Mouse (Mus musculus): ENCODE data around the gene Fcer1a. TPM values are rescaled to one million over a fixed set of nuclear protein-coding genes. Genes with fewer than 3 reads are reported as not detected.
"Not testable (repeated sequence)": the region's sequence is repeated elsewhere in the genome, so short reads cannot be mapped to it uniquely, and the experiment has no call there.

The Fcer1a gene
- polyA plus RNA-seq (2015; fragmentation: Nextera tagmentation; extraction: Ambion mirVana): not detected in 2 replicates

GRCm38 (mm10) chr1:173227081-173227480 is at the start of gene Fcer1a:
Gene Fcer1a (minus strand): TSS chr1:173227214.
- Histone ChIP-seq H3K36me3 (ENCODE audit: insufficient read depth, low read length) (no peaks in the 10 kb centered on the region), H3K4me3 (replicated peaks; ENCODE audit: low read depth, low read length) (no peak within 1 kb of the TSS), H3K4me2 (ENCODE audit: low read length) (no peak within 1 kb of the TSS), H3K4me1 (replicated peaks; ENCODE audit: insufficient read depth, low read length) (no peaks in the 10 kb centered on the region), H3K27ac (no peak within 1 kb of the TSS), H3K27me3 (ENCODE audit: insufficient read depth, low read length) (no peaks in the 10 kb centered on the region), H3K9me3 (replicated peaks; ENCODE audit: low read length) (no peaks in the 10 kb centered on the region), H3K9ac (ENCODE audit: low read depth, low read length) (no peak within 1 kb of the TSS)
- TF ChIP-seq CTCF (IDR thresholded peaks at IDR 0.05; ENCODE audit: low read depth): no peak
- ATAC-seq (replicated peaks; ENCODE audit: low FRiP score, low read depth): no peak
- DNase-seq (ENCODE audit: low spot score): no peak
- 81% methylated on average over 2 of the region's 2 CpGs for WGBS

GRCm38 (mm10) chr1:173265701-173266100 is 38.7 kb upstream of the Fcer1a start, which contains the start of gene Olfr418:
Gene Olfr418 (plus strand): TSS chr1:173266001.
- Histone ChIP-seq H3K36me3 (ENCODE audit: insufficient read depth, low read length) (no peaks in the 10 kb centered on the region), H3K9ac (ENCODE audit: low read depth, low read length) (no peak within 1 kb of the TSS), H3K9me3 (replicated peaks; ENCODE audit: low read length) (no peaks in the 10 kb centered on the region), H3K27me3 (ENCODE audit: insufficient read depth, low read length) (no peaks in the 10 kb centered on the region), H3K27ac (no peak within 1 kb of the TSS), H3K4me1 (replicated peaks; ENCODE audit: insufficient read depth, low read length) (no peaks in the 10 kb centered on the region), H3K4me3 (replicated peaks; ENCODE audit: low read depth, low read length) (no peak within 1 kb of the TSS), H3K4me2 (ENCODE audit: low read length) (no peak within 1 kb of the TSS)
- DNase-seq (ENCODE audit: low spot score): no peak
- ATAC-seq (replicated peaks; ENCODE audit: low FRiP score, low read depth): no peak
- no peak for TF ChIP-seq CTCF (IDR thresholded peaks at IDR 0.05; ENCODE audit: low read depth)

DNA sequence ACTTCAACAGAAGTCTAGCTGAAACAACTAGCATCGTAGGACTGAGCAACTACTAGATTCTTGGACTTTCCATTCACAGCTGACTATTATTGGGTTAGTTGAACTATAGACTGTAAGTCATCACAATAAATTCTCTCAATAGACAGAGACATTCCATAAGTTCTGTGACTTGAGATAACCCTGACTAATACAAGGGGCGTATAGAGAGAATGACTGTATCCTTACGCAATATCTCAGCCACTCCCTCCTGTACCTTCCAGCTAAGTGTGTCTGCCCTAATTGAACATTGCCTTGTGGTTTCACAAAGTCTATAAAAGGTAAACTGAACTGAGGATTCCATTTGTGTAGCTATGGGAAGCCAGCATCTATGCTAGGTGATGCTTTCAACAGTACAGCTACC is 22.9 kb upstream of the Fcer1a start:
- DNase-seq (ENCODE audit: low spot score): no peak
- no peak overlapping the region for H3K4me2 ChIP-seq (ENCODE audit: low read length)
- no peak overlapping the region for H3K9ac ChIP-seq (ENCODE audit: low read depth, low read length)
- no peak overlapping the region for H3K4me3 ChIP-seq (replicated peaks; ENCODE audit: low read depth, low read length)
- TF ChIP-seq CTCF (IDR thresholded peaks at IDR 0.05; ENCODE audit: low read depth): no peak
- H3K36me3 ChIP-seq (ENCODE audit: insufficient read depth, low read length): no peaks in the 10 kb centered on the region
- H3K27ac ChIP-seq: no peak overlapping the region
- no peaks in the 10 kb centered on the region for H3K9me3 ChIP-seq (replicated peaks; ENCODE audit: low read length)
- H3K4me1 ChIP-seq (replicated peaks; ENCODE audit: insufficient read depth, low read length): no peaks in the 10 kb centered on the region
- no peak for ATAC-seq (replicated peaks; ENCODE audit: low FRiP score, low read depth)
- 94% methylated on average over 3 of the region's 3 CpGs for WGBS
- no peaks in the 10 kb centered on the region for H3K27me3 ChIP-seq (ENCODE audit: insufficient read depth, low read length)

DNA sequence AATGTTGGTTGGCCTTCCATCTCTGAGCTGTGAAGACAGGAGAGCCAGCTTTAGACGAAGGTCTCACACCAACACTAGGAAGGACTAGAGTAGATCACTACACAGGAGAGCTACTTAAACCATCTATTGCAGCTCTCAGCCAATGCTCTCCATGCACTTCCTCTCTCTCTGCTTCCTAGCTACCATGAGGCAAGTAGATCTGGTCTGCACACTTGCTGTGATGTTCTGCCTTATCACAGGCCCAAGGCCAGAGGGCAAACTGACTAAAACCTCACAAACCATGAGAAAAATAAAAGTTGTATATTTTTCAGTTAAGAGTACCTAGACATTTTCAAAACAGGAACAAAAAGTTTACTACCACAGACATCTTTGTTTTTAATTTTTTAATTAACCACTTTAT is 10.0 kb upstream of the Fcer1a start:
- H3K4me2 ChIP-seq (ENCODE audit: low read length); DNase-seq (ENCODE audit: low spot score); H3K27ac ChIP-seq; H3K4me1 ChIP-seq (replicated peaks; ENCODE audit: insufficient read depth, low read length); ATAC-seq (replicated peaks; ENCODE audit: low FRiP score, low read depth); H3K9ac ChIP-seq (ENCODE audit: low read depth, low read length); H3K36me3 ChIP-seq (ENCODE audit: insufficient read depth, low read length); H3K27me3 ChIP-seq (ENCODE audit: insufficient read depth, low read length); H3K4me3 ChIP-seq (replicated peaks; ENCODE audit: low read depth, low read length); H3K9me3 ChIP-seq (replicated peaks; ENCODE audit: low read length): not testable (repeated sequence)
- WGBS: 75% methylated on average over 1 of the region's 1 CpGs

GRCm38 (mm10) chr1:173216481-173216880 is 10.5 kb downstream of the Fcer1a start:
- Histone ChIP-seq H3K9me3 (replicated peaks; ENCODE audit: low read length) (no peaks in the 10 kb centered on the region), H3K4me1 (replicated peaks; ENCODE audit: insufficient read depth, low read length) (no peaks in the 10 kb centered on the region), H3K27me3 (ENCODE audit: insufficient read depth, low read length) (no peaks in the 10 kb centered on the region), H3K27ac (no peak overlapping the region), H3K4me3 (replicated peaks; ENCODE audit: low read depth, low read length) (no peak overlapping the region), H3K36me3 (ENCODE audit: insufficient read depth, low read length) (no peaks in the 10 kb centered on the region), H3K4me2 (ENCODE audit: low read length) (no peak overlapping the region), H3K9ac (ENCODE audit: low read depth, low read length) (no peak overlapping the region)
- DNase-seq (ENCODE audit: low spot score) (no peak), ATAC-seq (replicated peaks; ENCODE audit: low FRiP score, low read depth) (no peak)
- no peak for TF ChIP-seq CTCF (IDR thresholded peaks at IDR 0.05; ENCODE audit: low read depth)
- 90% methylated on average over 3 of the region's 3 CpGs for WGBS

- Histone ChIP-seq H3K4me2 (ENCODE audit: low read length) (no peak within 1 kb of the TSS), H3K4me1 (replicated peaks; ENCODE audit: insufficient read depth, low read length) (no peaks in the 10 kb centered on the region), H3K27ac (no peak within 1 kb of the TSS), H3K9ac (ENCODE audit: low read depth, low read length) (no peak within 1 kb of the TSS), H3K4me3 (replicated peaks; ENCODE audit: low read depth, low read length) (no peak within 1 kb of the TSS), H3K9me3 (replicated peaks; ENCODE audit: low read length) (no peaks in the 10 kb centered on the region; the same call in 1 of the 2 replicates), H3K36me3 (ENCODE audit: insufficient read depth, low read length) (no peaks in the 10 kb centered on the region), H3K27me3 (ENCODE audit: insufficient read depth, low read length) (no peaks in the 10 kb centered on the region)
- TF ChIP-seq CTCF (IDR thresholded peaks at IDR 0.05; ENCODE audit: low read depth): no peak
- DNase-seq (ENCODE audit: low spot score) (no peak), ATAC-seq (replicated peaks; ENCODE audit: low FRiP score, low read depth) (no peak)
- WGBS: 75% methylated on average over 5 of the region's 5 CpGs
Observed at GRCm38 (mm10) chr1:173212092-173212491, 14.9 kb downstream of the Fcer1a start, which contains the start of gene Olfr1404. Gene Olfr1404 (plus strand): TSS chr1:173212392.

- ATAC-seq (replicated peaks; ENCODE audit: low FRiP score, low read depth) (no peak), DNase-seq (ENCODE audit: low spot score) (no peak)
- H3K9ac ChIP-seq (ENCODE audit: low read depth, low read length): no peak within 1 kb of the TSS
- H3K4me3 ChIP-seq (replicated peaks; ENCODE audit: low read depth, low read length): no peak within 1 kb of the TSS
- H3K27me3 ChIP-seq (ENCODE audit: insufficient read depth, low read length): no peaks in the 10 kb centered on the region
- 76% methylated on average over 5 of the region's 5 CpGs for WGBS
- no peak within 1 kb of the TSS for H3K27ac ChIP-seq
- H3K4me2 ChIP-seq (ENCODE audit: low read length): no peak within 1 kb of the TSS
- no peaks in the 10 kb centered on the region for H3K9me3 ChIP-seq (replicated peaks; ENCODE audit: low read length)
- H3K4me1 ChIP-seq (replicated peaks; ENCODE audit: insufficient read depth, low read length): no peaks in the 10 kb centered on the region
- no peak for TF ChIP-seq CTCF (IDR thresholded peaks at IDR 0.05; ENCODE audit: low read depth)
- H3K36me3 ChIP-seq (ENCODE audit: insufficient read depth, low read length): no peaks in the 10 kb centered on the region
Observed at GRCm38 (mm10) chr1:173197508-173197907, 29.5 kb downstream of the Fcer1a start, which contains the start of gene Olfr218. Gene Olfr218 (plus strand): TSS chr1:173197808.

Measured in kidney, postnatal 0 days (tissue).